Mouse (Mus musculus): ENCODE data around the gene Prdm16. TPM values are rescaled to one million over a fixed set of nuclear protein-coding genes. Genes with fewer than 3 reads are reported as not detected.

Prdm16 gene
- 19.0 and 22.5 TPM in 2 replicates for polyA plus RNA-seq (2015; fragmentation: Nextera tagmentation; extraction: Ambion mirVana)

DNA sequence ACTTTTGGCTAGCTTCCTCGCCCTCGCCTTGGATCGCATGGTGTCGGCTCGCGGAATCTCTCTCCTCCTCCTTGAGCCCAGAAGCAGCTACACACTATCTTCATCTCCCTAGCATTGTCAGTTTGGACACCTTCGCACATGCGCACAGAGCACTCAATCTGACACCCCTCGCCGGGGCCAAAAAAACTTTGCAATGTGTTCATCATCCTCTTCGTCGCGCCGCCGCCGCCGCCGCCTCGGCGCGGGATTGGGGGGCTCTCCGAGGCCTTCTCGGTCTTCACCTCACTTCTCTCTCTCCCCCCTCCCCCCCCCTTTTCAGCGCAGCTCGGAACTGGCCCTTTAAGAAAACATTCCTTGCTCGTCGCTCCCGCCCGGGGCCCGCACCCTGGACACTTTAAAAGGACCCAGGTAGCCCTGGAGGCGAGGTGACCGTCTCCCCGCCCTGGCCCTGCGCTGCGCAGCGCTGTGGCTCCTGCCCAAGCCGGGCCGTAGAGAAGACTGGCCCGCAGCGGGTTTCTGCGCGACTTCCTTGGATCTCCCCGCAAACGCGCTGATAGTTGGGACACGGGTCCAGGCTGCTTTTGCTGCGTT is at the start of gene Prdm16:
TSS of gene Prdm16 (minus strand) at position 153 of the 591 bp plus-strand sequence.
- peaks cover 74% of the 10 kb centered on the region for H3K27me3 ChIP-seq (ENCODE audit: insufficient read depth, low read length)
- H3K9ac ChIP-seq (ENCODE audit: low read depth, low read length), result peak within 1 kb of the TSS; percentile 81
- peak within 1 kb of the TSS; percentile 74 for H3K4me3 ChIP-seq (replicated peaks; ENCODE audit: low read depth, low read length)
- no peaks in the 10 kb centered on the region for H3K9me3 ChIP-seq (replicated peaks; ENCODE audit: low read length)
- no peak for TF ChIP-seq CTCF (IDR thresholded peaks at IDR 0.05; ENCODE audit: low read depth)
- peak within 1 kb of the TSS; percentile 87 for H3K27ac ChIP-seq
- peaks cover 12% of the 10 kb centered on the region; the same call in 1 of the 2 replicates for H3K4me1 ChIP-seq (replicated peaks; ENCODE audit: insufficient read depth, low read length)
- WGBS, result under 1% methylated on average over 47 of the region's 47 CpGs
- no peaks in the 10 kb centered on the region for H3K36me3 ChIP-seq (ENCODE audit: insufficient read depth, low read length)
- peak within 1 kb of the TSS; percentile 63 for H3K4me2 ChIP-seq (ENCODE audit: low read length)
- DNase-seq (ENCODE audit: low spot score) (peak; percentile 47), ATAC-seq (replicated peaks; ENCODE audit: low FRiP score, low read depth) (peak; percentile 31; the same call in 1 of the 2 replicates)

DNA sequence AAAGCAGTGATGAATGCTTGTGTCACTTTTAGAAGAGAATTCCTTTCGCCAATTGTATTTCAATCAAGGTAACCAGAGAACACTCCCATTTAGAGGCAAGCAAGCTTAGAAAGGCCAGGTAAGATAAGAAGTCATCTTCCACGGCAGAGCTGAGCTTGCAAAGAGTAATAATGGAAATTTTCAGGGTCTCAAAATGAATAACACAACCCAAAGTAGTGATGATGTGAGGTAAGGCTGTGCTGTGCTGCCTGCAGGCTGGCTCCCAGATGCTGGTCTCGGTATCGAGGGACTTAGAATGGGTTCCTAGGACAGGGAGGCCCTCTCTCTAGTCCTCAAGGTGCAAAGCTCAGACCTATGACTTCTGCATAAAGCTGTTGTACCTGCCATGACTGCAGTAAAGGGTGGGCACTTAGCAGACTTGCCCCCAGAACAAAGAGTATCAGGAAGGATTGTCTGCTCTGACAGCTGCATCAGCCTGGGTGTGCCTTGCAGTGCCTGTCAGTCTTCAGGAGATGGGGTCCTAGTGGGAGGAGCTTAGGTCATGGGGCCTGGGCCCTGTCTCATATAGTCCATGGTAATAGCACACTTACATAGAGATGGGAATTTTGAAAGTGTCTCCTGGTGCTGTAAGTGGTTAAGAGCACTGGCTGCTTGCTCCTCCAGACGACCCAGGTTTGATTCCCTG is 46.5 kb upstream of the Prdm16 start:
- Histone ChIP-seq H3K9me3 (replicated peaks; ENCODE audit: low read length) (no peaks in the 10 kb centered on the region), H3K27me3 (ENCODE audit: insufficient read depth, low read length) (no peaks in the 10 kb centered on the region)
- WGBS, result 76% methylated on average over 5 of the region's 5 CpGs

DNA sequence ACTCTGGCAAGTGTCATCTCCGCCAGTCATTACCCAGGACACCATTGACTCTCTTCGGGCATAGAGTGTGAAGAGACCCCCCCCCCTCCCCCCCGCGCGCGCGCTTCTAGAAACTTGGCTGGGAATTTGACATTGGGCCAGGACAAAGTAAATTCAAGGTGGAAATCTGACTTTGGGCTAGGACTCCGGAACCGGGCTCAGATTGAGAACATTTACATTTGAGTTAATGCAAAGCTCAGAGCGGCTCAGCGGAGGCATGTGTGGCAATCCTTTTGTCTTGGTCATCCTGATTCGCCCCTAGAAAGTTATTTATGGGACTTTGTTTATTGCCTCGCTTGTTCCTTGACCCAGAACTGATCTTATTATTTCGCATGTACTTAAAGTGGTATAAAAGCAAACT is 45.6 kb upstream of the Prdm16 start:
- Histone ChIP-seq H3K27me3 (ENCODE audit: insufficient read depth, low read length) (no peaks in the 10 kb centered on the region), H3K9me3 (replicated peaks; ENCODE audit: low read length) (no peaks in the 10 kb centered on the region), H3K4me2 (ENCODE audit: low read length) (no peak overlapping the region), H3K27ac (no peak overlapping the region), H3K4me3 (replicated peaks; ENCODE audit: low read depth, low read length) (no peak overlapping the region), H3K9ac (ENCODE audit: low read depth, low read length) (no peak overlapping the region), H3K4me1 (replicated peaks; ENCODE audit: insufficient read depth, low read length) (no peaks in the 10 kb centered on the region), H3K36me3 (ENCODE audit: insufficient read depth, low read length) (no peaks in the 10 kb centered on the region)
- ATAC-seq (replicated peaks; ENCODE audit: low FRiP score, low read depth) (no peak), DNase-seq (ENCODE audit: low spot score) (no peak)
- 28% methylated on average over 14 of the region's 14 CpGs for WGBS
- TF ChIP-seq CTCF (IDR thresholded peaks at IDR 0.05; ENCODE audit: low read depth), result no peak

More for the DNA sequence above, 46.5 kb upstream of the Prdm16 start:
- H3K9ac ChIP-seq (ENCODE audit: low read depth, low read length), result no peak overlapping the region
- DNase-seq (ENCODE audit: low spot score) (no peak), ATAC-seq (replicated peaks; ENCODE audit: low FRiP score, low read depth) (no peak)
- TF ChIP-seq CTCF (IDR thresholded peaks at IDR 0.05; ENCODE audit: low read depth), result no peak
- H3K27ac ChIP-seq, result no peak overlapping the region
- no peaks in the 10 kb centered on the region for H3K36me3 ChIP-seq (ENCODE audit: insufficient read depth, low read length)
- no peak overlapping the region for H3K4me3 ChIP-seq (replicated peaks; ENCODE audit: low read depth, low read length)
- H3K4me1 ChIP-seq (replicated peaks; ENCODE audit: insufficient read depth, low read length), result no peaks in the 10 kb centered on the region
- no peak overlapping the region for H3K4me2 ChIP-seq (ENCODE audit: low read length)

DNA sequence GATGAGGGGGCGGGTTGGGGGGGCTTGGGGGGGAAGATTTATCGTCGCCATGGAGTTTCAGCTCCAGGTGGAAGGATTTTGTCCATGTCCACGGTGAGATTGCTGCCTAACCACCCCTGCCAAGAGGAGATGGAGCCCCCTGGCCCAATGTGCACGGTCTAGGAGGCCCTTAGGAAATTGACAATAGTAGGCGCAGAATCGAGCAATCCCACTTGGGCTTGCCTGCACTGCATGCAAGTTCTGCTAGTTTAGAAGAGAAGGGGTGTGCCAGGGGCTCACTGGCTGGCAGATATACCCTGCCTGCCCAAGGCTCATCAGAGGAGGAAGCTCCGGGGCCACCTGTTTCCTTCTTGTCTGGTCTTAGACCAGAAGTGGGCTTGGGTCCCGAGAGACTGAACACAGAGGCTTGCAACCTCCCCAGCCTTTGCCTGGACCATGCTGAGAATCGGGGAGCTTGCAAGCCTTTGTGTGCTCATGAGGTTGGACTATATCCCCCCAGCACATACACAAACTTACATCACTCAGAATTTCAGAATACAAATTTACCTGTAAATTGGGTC is 38.8 kb upstream of the Prdm16 start:
- Histone ChIP-seq H3K9ac (ENCODE audit: low read depth, low read length) (no peak overlapping the region), H3K4me1 (replicated peaks; ENCODE audit: insufficient read depth, low read length) (no peaks in the 10 kb centered on the region), H3K27me3 (ENCODE audit: insufficient read depth, low read length) (0 out of 2 replicates have a peak, but pooled peaks cover 2% of the 10 kb centered on the region), H3K9me3 (replicated peaks; ENCODE audit: low read length) (no peaks in the 10 kb centered on the region), H3K4me2 (ENCODE audit: low read length) (no peak overlapping the region), H3K27ac (no peak overlapping the region), H3K4me3 (replicated peaks; ENCODE audit: low read depth, low read length) (no peak overlapping the region), H3K36me3 (ENCODE audit: insufficient read depth, low read length) (no peaks in the 10 kb centered on the region)
- 70% methylated on average over 10 of the region's 10 CpGs for WGBS
- DNase-seq (ENCODE audit: low spot score) (no peak), ATAC-seq (replicated peaks; ENCODE audit: low FRiP score, low read depth) (no peak)
- no peak for TF ChIP-seq CTCF (IDR thresholded peaks at IDR 0.05; ENCODE audit: low read depth)

DNA sequence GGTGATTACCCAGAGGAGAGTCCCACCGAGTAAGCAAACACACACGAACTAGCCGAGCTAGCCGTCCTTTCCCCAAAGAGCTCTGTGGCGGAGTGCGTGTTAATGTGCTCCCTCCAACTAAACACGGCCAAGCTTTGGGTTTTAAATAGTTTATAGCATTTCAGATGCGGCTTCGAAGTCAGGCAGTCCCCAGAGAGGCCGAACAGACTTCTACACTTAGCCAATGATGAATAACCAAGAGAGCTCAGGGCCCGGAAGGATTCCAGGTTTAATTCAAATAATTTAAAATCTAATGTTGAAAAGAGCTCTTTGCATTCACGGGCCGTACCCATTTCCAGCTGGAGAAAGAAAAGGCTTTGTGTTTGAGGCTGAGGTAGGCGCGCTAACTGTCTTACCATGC is 38.3 kb upstream of the Prdm16 start:
- TF ChIP-seq CTCF (IDR thresholded peaks at IDR 0.05; ENCODE audit: low read depth), result no peak
- 0 out of 2 replicates have a peak, but pooled peaks cover 2% of the 10 kb centered on the region for H3K27me3 ChIP-seq (ENCODE audit: insufficient read depth, low read length)
- no peaks in the 10 kb centered on the region for H3K36me3 ChIP-seq (ENCODE audit: insufficient read depth, low read length)
- DNase-seq (ENCODE audit: low spot score), result no peak
- H3K4me1 ChIP-seq (replicated peaks; ENCODE audit: insufficient read depth, low read length), result no peaks in the 10 kb centered on the region
- H3K9me3 ChIP-seq (replicated peaks; ENCODE audit: low read length), result no peaks in the 10 kb centered on the region
- H3K9ac ChIP-seq (ENCODE audit: low read depth, low read length), result no peak overlapping the region
- no peak overlapping the region for H3K4me3 ChIP-seq (replicated peaks; ENCODE audit: low read depth, low read length)
- H3K27ac ChIP-seq, result no peak overlapping the region
- ATAC-seq (replicated peaks; ENCODE audit: low FRiP score, low read depth), result no peak
- H3K4me2 ChIP-seq (ENCODE audit: low read length), result no peak overlapping the region
- WGBS, result 39% methylated on average over 15 of the region's 15 CpGs

DNA sequence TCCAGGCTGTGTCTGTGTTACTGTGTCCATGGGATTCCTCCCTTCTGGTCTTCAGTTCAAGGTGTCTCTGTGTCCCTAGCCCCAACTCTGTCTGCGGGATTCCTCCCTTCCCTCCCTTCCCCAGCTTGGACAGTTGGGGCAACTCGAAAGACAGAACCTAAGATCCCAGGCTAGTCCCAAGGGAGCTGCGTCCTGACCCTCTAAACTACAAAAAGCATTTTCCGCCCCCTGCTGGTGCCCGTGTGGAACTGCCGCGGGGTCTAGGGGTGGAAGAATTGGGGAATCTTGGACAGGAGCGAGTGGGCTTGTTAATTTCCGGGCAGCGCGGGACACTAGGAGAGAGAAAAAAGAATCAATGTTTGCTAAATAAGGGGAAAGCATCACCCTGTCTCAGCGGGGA is 37.9 kb upstream of the Prdm16 start:
- Histone ChIP-seq H3K9me3 (replicated peaks; ENCODE audit: low read length) (no peaks in the 10 kb centered on the region), H3K4me3 (replicated peaks; ENCODE audit: low read depth, low read length) (no peak overlapping the region), H3K4me1 (replicated peaks; ENCODE audit: insufficient read depth, low read length) (no peaks in the 10 kb centered on the region), H3K9ac (ENCODE audit: low read depth, low read length) (no peak overlapping the region), H3K36me3 (ENCODE audit: insufficient read depth, low read length) (no peaks in the 10 kb centered on the region), H3K27me3 (ENCODE audit: insufficient read depth, low read length) (0 out of 2 replicates have a peak, but pooled peaks cover 2% of the 10 kb centered on the region), H3K4me2 (ENCODE audit: low read length) (no peak overlapping the region), H3K27ac (no peak overlapping the region)
- TF ChIP-seq CTCF (IDR thresholded peaks at IDR 0.05; ENCODE audit: low read depth), result peak; percentile 84
- WGBS, result 4% methylated on average over 12 of the region's 12 CpGs
- peak; percentile 59 for DNase-seq (ENCODE audit: low spot score)
- ATAC-seq (replicated peaks; ENCODE audit: low FRiP score, low read depth), result no peak

Data from kidney, postnatal 0 days (tissue).